Mouse (Mus musculus) brain, embryonic 14.5 days (tissue): ENCODE measurements around the gene Olfr47.

ENCODE experiments used
- CTCF ChIP-seq: fragments of 200-500 bp; IDR thresholded peaks from 2 replicates; pipeline ENCODE4 v1.5.1; 2012; ENCODE audit warnings: inconsistent platforms, mild to moderate bottlenecking, moderate library complexity, borderline replicate concordance; ENCODE audit not compliant: insufficient read depth, insufficient read length; ENCODE audit errors: extremely low read depth
- POLR2A ChIP-seq: fragments of 200-500 bp; IDR thresholded peaks from 2 replicates; pipeline ENCODE4 v1.6.1; 2012; ENCODE audit warnings: mild to moderate bottlenecking, inconsistent platforms, borderline replicate concordance; ENCODE audit not compliant: poor library complexity, insufficient read depth, insufficient read length, severe bottlenecking; ENCODE audit errors: extremely low read depth

GRCm38 (mm10) chr6:43260756-43261155 is 29.4 kb downstream of the Olfr47 start:
- TF ChIP-seq CTCF = no peak
- TF ChIP-seq POLR2A = no peak
